Mouse (Mus musculus) cerebellum, adult 9-10 months (tissue): ENCODE results near the gene Brms1l.

Experiments
- DNase-seq: peaks from one replicate; pipeline ENCODE4 v3.0.0; 2022

Brms1l gene

GRCm38 (mm10) chr12:55860631-55861030 lies 24.5 kb downstream of the Brms1l start:
- no peak for DNase-seq

DNA sequence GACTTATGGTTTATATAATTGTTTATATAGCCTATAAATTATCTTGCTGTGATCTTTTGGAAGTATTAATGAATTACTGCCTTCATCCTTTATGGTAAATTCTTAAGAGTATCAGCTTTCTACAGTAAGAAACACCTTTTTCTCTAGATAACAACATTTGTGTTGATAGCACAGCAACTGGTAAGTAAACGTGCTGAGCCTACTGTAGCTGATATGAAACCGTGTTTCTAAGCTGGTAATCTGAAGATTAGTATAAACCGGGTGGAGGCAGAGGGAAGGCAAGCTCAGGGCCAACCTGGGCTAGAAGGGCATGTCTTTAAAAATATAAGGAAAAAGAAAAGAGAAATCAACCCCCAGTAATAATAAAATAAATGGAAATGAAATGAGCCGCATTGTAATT lies 31.6 kb downstream of the Brms1l start:
- no peak for DNase-seq

DNA sequence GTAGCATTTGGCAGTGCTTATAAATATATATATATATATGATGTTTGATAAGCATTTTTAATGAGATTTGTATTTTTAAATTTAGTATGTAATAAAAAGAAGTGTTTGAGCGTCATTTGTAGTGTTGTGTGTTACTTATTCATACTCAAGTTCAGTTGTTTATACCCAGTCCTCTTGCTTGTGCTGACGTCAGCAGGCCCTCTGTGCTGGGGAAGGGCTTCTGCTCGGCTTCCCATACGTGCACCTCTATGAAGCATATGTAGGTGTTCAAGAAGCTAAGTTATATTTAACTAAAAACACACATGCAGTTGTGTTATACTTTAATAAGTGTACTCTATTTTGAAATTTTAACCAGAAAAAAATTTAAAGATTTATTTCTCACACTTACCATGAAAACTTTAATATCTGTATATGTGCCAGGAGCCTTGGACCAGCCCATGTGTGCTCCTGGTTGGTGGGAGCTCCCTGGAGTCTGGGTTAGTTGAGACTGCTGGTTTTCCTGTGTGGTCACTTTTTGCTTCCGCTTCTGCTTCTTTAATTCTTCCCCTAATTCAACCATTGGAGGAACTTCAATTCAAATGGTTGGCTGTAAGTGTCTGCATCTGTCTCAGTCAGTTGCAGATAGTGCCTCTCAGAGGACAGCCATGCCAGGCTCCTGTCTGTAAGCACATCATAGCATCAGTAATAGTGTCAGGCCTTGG lies 33.6 kb downstream of the Brms1l start:
- DNase-seq = no peak

DNA sequence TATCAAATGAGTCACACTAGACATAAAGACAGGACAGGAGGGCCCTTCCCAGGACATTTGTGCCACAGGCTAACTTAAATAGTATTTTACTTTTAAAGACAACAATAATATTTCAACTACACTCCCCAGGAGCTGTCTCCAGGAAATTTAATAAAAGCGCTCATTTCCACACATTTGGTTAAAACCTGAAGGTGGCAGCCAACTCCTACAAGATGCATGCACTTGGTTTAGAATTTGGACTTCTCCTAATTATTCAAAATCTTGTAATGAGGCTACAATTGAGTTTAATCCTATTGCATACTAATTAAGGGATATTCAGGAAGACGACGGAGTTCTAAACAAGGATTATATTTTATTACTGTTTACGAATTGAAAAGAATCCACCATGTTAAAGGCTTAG lies 49.3 kb downstream of the Brms1l start:
- DNase-seq = no peak

DNA sequence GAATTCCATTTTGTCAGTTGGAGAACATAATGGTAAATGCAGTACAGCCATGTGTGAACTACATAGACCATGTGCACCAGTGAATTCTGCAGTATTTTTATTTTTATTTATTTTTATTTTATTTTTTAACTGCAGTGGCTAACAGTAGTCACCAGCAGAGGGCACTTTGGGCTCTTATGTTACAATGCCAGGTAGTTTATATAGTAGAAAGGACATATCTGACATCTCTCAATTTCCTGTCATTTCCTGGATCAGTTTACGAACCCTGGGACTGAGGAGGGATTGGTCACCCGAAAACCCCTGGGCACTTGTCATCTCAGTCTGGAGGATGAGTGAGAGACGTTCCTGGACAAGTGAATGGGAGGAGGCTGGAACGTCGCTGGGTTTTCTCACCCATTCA lies 52.4 kb downstream of the Brms1l start:
- no peak for DNase-seq

DNA sequence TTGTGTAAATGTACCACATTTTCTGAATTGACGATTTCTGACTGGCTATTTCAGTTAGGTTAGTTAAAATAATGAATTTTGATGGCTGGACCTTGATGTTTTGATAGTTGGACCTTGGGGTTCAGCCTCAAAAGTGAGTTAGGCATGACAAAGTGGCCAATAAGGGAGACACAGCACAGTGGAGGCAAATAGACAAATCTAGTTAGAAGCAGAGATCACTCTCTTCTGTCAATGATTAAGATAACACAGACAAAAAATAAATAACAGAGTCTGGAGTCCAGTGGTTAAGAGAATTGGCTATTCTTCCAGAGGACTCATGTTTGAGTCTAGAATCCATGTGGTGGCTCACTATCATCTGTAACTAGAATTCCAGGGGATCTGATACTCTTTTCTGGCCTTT lies 68.7 kb downstream of the Brms1l start:
- DNase-seq = no peak

GRCm38 (mm10) chr12:55912138-55912537 lies 76.0 kb downstream of the Brms1l start:
- no peak for DNase-seq

DNA sequence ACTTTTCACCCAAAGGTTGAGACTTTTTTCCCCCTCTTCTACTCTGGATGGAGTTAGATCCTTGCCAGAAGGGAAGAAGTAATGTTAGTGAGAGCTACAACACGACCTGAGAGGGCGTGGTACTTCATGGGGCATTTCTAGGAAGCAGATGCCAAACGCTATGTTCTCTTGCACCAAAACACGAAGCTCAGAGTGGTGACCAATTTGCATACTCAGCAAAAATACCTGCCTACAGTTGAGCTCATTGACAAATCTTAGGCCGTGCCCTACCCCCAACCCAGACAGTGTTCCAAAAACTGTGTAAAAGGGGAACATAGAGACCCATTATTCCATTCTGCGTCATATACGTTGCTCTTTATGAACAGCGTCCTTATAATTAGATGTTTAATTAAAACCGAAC lies 77.1 kb downstream of the Brms1l start:
- DNase-seq = no peak

- DNase-seq = no peak
Observed at GRCm38 (mm10) chr12:55916250-55916649, 80.1 kb downstream of the Brms1l start.

DNA sequence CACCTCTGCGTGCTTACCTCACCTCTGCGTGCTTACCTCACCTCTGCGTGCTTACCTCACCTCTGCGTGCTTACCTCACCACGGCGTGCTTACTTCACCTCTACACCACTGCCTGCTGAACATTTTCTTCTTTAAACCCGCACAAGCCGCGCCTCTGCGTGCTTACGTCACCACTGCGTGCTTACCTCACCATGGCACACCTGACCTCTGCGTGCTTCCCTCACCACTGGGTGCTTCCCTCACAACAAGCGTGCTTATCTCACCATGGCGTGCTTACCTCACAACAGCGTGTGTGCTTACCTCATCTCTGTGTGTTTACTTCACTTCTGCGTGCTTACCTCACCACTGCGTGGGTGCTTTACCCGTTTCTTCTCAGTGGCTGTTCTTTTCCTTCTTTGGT lies 80.9 kb downstream of the Brms1l start:
- no peak for DNase-seq
